Mouse (Mus musculus) liver, embryonic 13.5 days (tissue): Measurements from ENCODE around the gene Gm3435. TPM values are rescaled to one million over a fixed set of nuclear protein-coding genes. Genes with fewer than 3 reads are reported as not detected.

ENCODE experiments used
- ATAC-seq: fragments of 200-750 bp; cut with Nextera tagmentation; 2 replicates; pipeline ENCODE4 v1.8.0; 2017; ENCODE audit warnings: low read depth, mild to moderate bottlenecking, moderate number of reproducible peaks, moderate library complexity
- DNase-seq: peaks from one replicate; pipeline ENCODE4 v3.0.0; 2022
- H3K27ac ChIP-seq: fragments of 300-500 bp; sonication (generic); 2 replicates; pipeline ENCODE4 v1.5.1; 2015; ENCODE audit warnings: moderate library complexity, mild to moderate bottlenecking, inconsistent platforms
- H3K27me3 ChIP-seq: fragments of 300-500 bp; sonication (generic); 2 replicates; pipeline ENCODE4 v1.6.1; 2015; ENCODE audit warnings: mild to moderate bottlenecking, inconsistent platforms
- H3K36me3 ChIP-seq: fragments of 300-500 bp; sonication (generic); 2 replicates; pipeline ENCODE4 v1.6.1; 2015; ENCODE audit warnings: mild to moderate bottlenecking, inconsistent platforms
- H3K4me1 ChIP-seq: fragments of 300-500 bp; sonication (generic); replicated peaks from 2 replicates; pipeline ENCODE4 v1.6.1; 2015; ENCODE audit warnings: inconsistent platforms
- H3K4me2 ChIP-seq: fragments of 300-500 bp; sonication (generic); 2 replicates; pipeline ENCODE4 v1.6.1; 2015; ENCODE audit warnings: inconsistent platforms, mild to moderate bottlenecking, moderate library complexity
- H3K4me3 ChIP-seq: fragments of 300-500 bp; sonication (generic); replicated peaks from 2 replicates; pipeline ENCODE4 v1.5.1; 2015; ENCODE audit warnings: mild to moderate bottlenecking, inconsistent platforms
- H3K9ac ChIP-seq: fragments of 300-500 bp; sonication (generic); 2 replicates; pipeline ENCODE4 v1.6.1; 2015; ENCODE audit warnings: mild to moderate bottlenecking, inconsistent platforms
- H3K9me3 ChIP-seq: fragments of 300-500 bp; sonication (generic); replicated peaks from 2 replicates; pipeline ENCODE4 v1.6.1; 2016; ENCODE audit warnings: inconsistent platforms
- WGBS: fragments of 180-500 bp; shearing (Covaris S2); methylation state at CpG from one replicate; pipeline ENCODE4 v1.1.7; 2015; ENCODE audit not compliant: insufficient replicate concordance; 5-methylcytosine and 5-hydroxymethylcytosine counted together
- polyA plus RNA-seq: library from polyadenylated mRNA; unstranded; fragments of >200 nt; fragmentation: Nextera tagmentation; extraction: Ambion mirVana; gene quantifications from 2 replicates; pipeline ENCODE4 v1.2.1, GENCODE M21; 2015

Gene Gm3435
- polyA plus RNA-seq, 1 experiment from 2014 or later: 3.8 TPM

DNA sequence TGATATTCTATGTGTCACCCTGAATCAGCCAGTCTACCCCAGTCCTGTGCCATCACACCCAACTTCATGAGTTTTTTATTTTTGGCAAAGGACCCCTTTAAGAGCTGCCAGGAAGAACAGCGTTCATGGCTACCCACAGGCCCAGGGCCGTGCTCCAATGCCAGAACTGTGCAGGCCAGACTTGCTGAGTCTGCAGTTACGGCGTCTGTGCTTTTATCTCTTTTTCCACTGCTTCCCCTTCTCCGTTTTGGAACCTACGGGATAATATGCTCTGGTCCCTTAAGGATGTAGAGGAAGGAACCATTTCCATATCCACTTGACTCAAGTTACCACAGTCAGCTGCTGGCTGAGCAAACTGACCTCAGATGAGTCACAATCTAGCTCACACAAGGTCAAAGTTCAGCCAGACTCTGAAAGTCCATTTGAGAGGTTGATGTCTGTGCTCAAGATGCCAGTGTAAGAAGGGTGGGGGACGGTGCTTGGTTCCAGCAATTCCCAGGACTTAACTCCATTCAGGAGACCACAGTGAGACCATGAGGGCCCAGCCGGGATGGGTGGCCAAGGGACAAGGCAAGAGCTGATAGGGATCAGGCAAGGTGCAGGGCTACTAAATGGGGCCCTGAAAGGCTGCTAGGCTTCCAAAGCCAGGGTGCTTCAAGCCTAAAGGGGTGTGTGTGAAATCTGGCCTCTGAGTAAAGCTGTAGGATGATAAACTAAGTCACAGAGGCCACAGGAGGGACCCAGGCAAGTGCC, 58.2 kb downstream of the Gm3435 start:
- peaks cover 19% of the 10 kb centered on the region for H3K4me1 ChIP-seq
- no peak overlapping the region for H3K9ac ChIP-seq
- 36% methylated on average over 8 of the region's 8 CpGs for WGBS
- no peaks in the 10 kb centered on the region for H3K9me3 ChIP-seq
- no peak overlapping the region for H3K4me2 ChIP-seq
- 0 out of 2 replicates have a peak, but pooled peaks cover 5% of the 10 kb centered on the region for H3K36me3 ChIP-seq
- DNase-seq (no peak), ATAC-seq (peak; percentile 37)
- peak overlapping the region; percentile 50; the same call in 1 of the 2 replicates for H3K27ac ChIP-seq
- no peaks in the 10 kb centered on the region for H3K27me3 ChIP-seq
- no peak overlapping the region for H3K4me3 ChIP-seq

DNA sequence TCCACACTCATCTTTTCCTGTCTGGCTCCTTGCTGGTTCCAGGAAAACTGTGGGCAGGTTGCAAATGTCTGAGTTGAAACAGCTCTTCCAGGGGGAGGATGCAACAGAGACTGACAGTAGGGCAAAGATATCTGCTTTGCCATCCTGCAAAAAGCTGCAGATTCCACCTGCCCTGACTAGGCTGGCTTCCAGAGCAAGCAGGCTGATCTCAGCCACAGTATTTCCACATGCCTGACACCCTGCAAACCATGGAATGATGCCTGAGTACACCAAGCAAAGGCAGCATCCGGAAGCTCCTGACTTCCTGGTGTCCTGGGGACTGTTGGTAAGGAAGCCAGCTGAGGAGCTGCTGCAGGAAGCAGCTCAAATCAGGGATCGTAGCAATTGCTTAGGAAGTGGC, 59.1 kb downstream of the Gm3435 start:
- H3K27ac ChIP-seq: no peak overlapping the region

More for the DNA sequence above, 59.1 kb downstream of the Gm3435 start:
- Histone ChIP-seq H3K9ac (no peak overlapping the region), H3K9me3 (no peaks in the 10 kb centered on the region), H3K36me3 (no peaks in the 10 kb centered on the region), H3K4me3 (no peak overlapping the region), H3K4me1 (peaks cover 19% of the 10 kb centered on the region), H3K27me3 (no peaks in the 10 kb centered on the region), H3K4me2 (no peak overlapping the region)
- ATAC-seq (no peak), DNase-seq (no peak)
- 35% methylated on average over 2 of the region's 2 CpGs for WGBS

Other genes with a start within 250 kb of the Gm3435 start
- 1.3 and 1.7 TPM in 2 replicates for gene Wdr27, start 67.0 kb upstream of the Gm3435 start, polyA plus RNA-seq
- 11.2 and 14.4 TPM in 2 replicates for gene 1600012H06Rik, start 67.0 kb upstream of the Gm3435 start, polyA plus RNA-seq
- 95.9 and 100 TPM in 2 replicates for gene Phf10, start 48.9 kb upstream of the Gm3435 start, polyA plus RNA-seq
- 5.3 and 5.9 TPM in 2 replicates for gene 9030025P20Rik, start 31.7 kb upstream of the Gm3435 start, polyA plus RNA-seq
- 1.2 and 1.7 TPM in 2 replicates for gene Gm3417, start 31.4 kb upstream of the Gm3435 start, polyA plus RNA-seq
- gene Ermard, start 31.0 kb downstream of the Gm3435 start, polyA plus RNA-seq: 28.6 and 31.5 TPM in 2 replicates
- gene Tcte3, start 31.3 kb downstream of the Gm3435 start, polyA plus RNA-seq: 2.1 and 3.1 TPM in 2 replicates
- 3.9 and 4.9 TPM in 2 replicates for gene Gm3448, start 31.4 kb downstream of the Gm3435 start, polyA plus RNA-seq